Mouse (Mus musculus) forebrain, embryonic 13.5 days (tissue): ENCODE results near the gene Rft1. TPM values are rescaled to one million over a fixed set of nuclear protein-coding genes. Genes with fewer than 3 reads are reported as not detected.

Experiments
- ATAC-seq: fragments of 200-750 bp; cut with Nextera tagmentation; 2 replicates; pipeline ENCODE4 v1.8.0; 2017
- H3K27ac ChIP-seq: fragments of 300-500 bp; sonication (generic); 2 replicates; pipeline ENCODE4 v1.5.1; 2015; ENCODE audit warnings: inconsistent platforms, mild to moderate bottlenecking, moderate library complexity
- H3K27me3 ChIP-seq: fragments of 300-500 bp; sonication (generic); 2 replicates; pipeline ENCODE4 v1.6.1; 2015; ENCODE audit warnings: mild to moderate bottlenecking, inconsistent platforms
- H3K36me3 ChIP-seq: fragments of 300-500 bp; sonication (generic); 2 replicates; pipeline ENCODE4 v1.6.1; 2015; ENCODE audit warnings: mild to moderate bottlenecking, inconsistent platforms; ENCODE audit not compliant: poor library complexity, severe bottlenecking
- H3K4me1 ChIP-seq: fragments of 300-500 bp; sonication (generic); 2 replicates; pipeline ENCODE4 v1.6.1; 2015; ENCODE audit warnings: inconsistent platforms
- H3K4me2 ChIP-seq: fragments of 300-500 bp; sonication (generic); 2 replicates; pipeline ENCODE4 v1.6.1; 2015; ENCODE audit warnings: inconsistent platforms, mild to moderate bottlenecking, moderate library complexity
- H3K4me3 ChIP-seq: fragments of 300-500 bp; sonication (generic); 2 replicates; pipeline ENCODE4 v1.5.1; 2015; ENCODE audit warnings: mild to moderate bottlenecking, inconsistent platforms
- H3K9ac ChIP-seq: fragments of 300-500 bp; sonication (generic); 2 replicates; pipeline ENCODE4 v1.6.1; 2015; ENCODE audit warnings: mild to moderate bottlenecking, inconsistent platforms
- H3K9me3 ChIP-seq: fragments of 300-500 bp; sonication (generic); replicated peaks from 2 replicates; pipeline ENCODE4 v1.6.1; 2016; ENCODE audit warnings: inconsistent platforms
- WGBS: fragments of 180-500 bp; shearing (Covaris S2); methylation state at CpG from one replicate; pipeline ENCODE4 v1.1.7; 2015; 5-methylcytosine and 5-hydroxymethylcytosine counted together
- polyA plus RNA-seq: library from polyadenylated mRNA; unstranded; fragments of >200 nt; fragmentation: Nextera tagmentation; extraction: Ambion mirVana; gene quantifications from 2 replicates; pipeline ENCODE4 v1.2.1, GENCODE M21; 2015

The Rft1 gene
- polyA plus RNA-seq, 1 experiment from 2014 or later = 8.8 TPM

DNA sequence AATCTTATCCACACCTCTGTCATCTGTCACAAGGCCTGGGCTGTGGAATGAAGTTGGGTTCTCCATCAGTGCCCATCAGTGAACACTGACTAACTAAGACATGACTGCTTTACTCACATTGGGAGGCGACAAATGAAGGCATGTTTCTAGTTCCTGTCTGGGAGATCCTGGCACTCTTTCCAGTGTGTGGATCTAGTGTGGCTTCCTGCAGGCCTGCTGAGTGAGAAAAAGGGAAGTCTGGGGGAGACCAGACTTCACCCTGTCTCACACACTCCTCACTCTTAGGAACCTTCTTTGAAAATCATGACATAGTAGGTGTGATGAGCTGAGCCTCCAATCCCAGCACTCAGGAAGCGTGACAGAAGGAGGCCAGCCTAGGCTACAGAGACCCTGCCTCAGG lies 40.6 kb downstream of the Rft1 start:
- 92% methylated on average over 2 of the region's 2 CpGs for WGBS
- H3K27ac ChIP-seq = no peak overlapping the region

DNA sequence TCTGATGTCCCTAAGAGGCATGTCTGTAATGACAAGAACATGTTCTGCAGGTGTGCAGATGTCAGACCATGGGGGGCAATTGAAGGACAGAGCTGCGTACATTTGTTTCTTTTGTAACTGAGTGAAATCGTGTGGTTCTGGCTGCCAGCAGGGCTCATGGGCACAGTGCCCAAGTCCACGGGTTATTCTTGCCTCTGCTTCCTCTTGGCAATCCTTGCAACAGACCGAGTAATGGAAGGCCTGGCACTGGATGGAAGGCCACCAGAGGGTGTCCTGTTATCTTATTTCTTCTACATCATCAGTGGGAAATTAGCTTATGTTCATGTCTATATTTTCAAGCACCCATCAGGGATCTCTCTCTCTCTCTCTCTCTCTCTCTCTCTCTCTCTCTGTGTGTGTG lies 41.4 kb downstream of the Rft1 start:
- H3K4me1 ChIP-seq = peaks cover 19% of the 10 kb centered on the region; the same call in 1 of the 2 replicates
- H3K4me3 ChIP-seq = no peak overlapping the region
- no peak overlapping the region for H3K4me2 ChIP-seq
- H3K9ac ChIP-seq = no peak overlapping the region
- H3K27ac ChIP-seq = no peak overlapping the region
- no peaks in the 10 kb centered on the region for H3K27me3 ChIP-seq
- WGBS = 42% methylated on average over 4 of the region's 4 CpGs
- no peaks in the 10 kb centered on the region for H3K9me3 ChIP-seq
- H3K36me3 ChIP-seq = peaks cover 7% of the 10 kb centered on the region; the same call in 1 of the 2 replicates
- ATAC-seq = no peak

More for the DNA sequence above, 40.6 kb downstream of the Rft1 start:
- H3K4me3 ChIP-seq = no peak overlapping the region
- H3K4me2 ChIP-seq = no peak overlapping the region
- H3K4me1 ChIP-seq = peaks cover 19% of the 10 kb centered on the region; the same call in 1 of the 2 replicates
- H3K36me3 ChIP-seq = peaks cover 15% of the 10 kb centered on the region
- no peak overlapping the region for H3K9ac ChIP-seq
- H3K27me3 ChIP-seq = no peaks in the 10 kb centered on the region
- no peaks in the 10 kb centered on the region for H3K9me3 ChIP-seq
- no peak for ATAC-seq

DNA sequence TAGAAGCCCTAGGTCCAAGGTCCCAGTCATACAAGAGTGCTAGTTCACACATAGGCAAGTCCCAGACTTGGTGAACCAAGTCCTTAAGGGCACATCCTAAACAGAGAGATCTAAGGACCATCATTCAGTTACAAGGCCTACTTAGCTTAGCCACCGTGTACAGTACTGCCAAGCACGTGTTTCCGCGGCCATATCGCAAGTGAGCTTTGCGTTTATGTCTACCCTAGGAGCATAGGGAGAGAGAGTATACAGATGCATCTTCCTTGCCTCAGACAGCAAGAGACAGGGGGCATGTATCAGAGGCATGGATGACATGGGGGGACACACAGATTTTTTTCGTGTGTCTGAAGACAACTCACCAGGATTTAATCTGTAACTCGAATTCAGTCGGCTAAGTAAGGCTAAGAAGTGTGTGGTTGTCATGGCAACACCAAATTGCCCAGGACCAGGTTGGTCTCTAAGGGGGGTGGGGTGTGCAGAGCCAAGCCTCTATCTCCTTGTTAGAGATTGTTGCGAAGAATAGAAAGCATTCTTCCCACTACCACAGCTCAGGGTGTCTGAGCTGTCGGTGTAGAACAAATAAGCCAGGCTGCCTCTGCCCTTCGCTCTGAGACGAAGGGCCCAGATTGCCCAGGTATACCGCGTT lies 43.4 kb downstream of the Rft1 start:
- Histone ChIP-seq H3K9ac (no peak overlapping the region), H3K27me3 (no peaks in the 10 kb centered on the region), H3K36me3 (no peaks in the 10 kb centered on the region), H3K9me3 (no peaks in the 10 kb centered on the region), H3K4me1 (peaks cover 19% of the 10 kb centered on the region; the same call in 1 of the 2 replicates), H3K27ac (0 out of 2 replicates have a peak overlapping the region, but pooled peaks have one; percentile 10), H3K4me2 (no peak overlapping the region), H3K4me3 (no peak overlapping the region)
- WGBS = 63% methylated on average over 15 of the region's 15 CpGs
- ATAC-seq = peak; percentile 41; the same call in 1 of the 2 replicates

DNA sequence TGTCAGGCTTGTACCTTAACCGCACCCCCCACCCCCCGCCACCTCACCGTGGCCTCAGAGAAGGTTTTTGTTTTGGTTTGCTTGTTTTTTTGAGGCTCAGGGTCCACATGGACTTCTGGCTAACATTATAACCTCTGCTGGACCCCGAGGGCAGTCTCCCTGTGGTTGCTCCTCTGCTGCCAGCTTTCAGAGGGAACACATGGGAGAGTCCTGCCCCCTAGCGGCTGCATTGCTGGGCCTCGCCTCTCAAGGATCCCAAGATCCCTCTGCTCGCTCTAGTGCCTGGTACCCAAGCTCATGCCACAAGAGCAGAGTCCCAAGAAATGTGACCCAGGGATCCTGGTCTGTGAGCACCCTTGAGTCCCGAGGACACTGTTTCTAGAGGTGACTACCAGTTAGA lies 45.5 kb downstream of the Rft1 start:
- Histone ChIP-seq H3K4me1 (peaks cover 19% of the 10 kb centered on the region; the same call in 1 of the 2 replicates), H3K27ac (no peak overlapping the region), H3K36me3 (no peaks in the 10 kb centered on the region), H3K4me3 (no peak overlapping the region), H3K4me2 (no peak overlapping the region), H3K9me3 (no peaks in the 10 kb centered on the region), H3K27me3 (no peaks in the 10 kb centered on the region), H3K9ac (no peak overlapping the region)
- 41% methylated on average over 8 of the region's 8 CpGs for WGBS
- ATAC-seq = no peak

DNA sequence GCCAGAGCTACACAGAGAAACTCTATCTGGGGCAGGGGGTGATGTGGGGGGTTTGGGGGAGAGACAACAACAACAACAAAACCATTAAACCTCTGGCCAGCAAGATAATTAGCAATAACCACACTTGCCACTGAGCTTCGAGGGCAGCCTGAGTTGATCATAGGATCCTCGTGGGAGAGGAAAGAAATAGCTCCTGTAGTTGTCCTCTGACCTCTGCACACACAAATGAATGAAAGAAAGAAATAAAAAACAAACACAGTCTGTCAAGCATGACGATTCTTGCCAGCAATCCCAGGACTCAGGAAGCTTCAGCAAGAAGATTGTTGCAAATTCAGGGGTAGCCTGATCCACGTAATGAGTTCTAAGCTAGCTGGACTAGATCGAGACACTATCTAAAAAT lies 48.4 kb downstream of the Rft1 start:
- no peaks in the 10 kb centered on the region for H3K36me3 ChIP-seq
- 59% methylated on average over 5 of the region's 5 CpGs for WGBS
- no peaks in the 10 kb centered on the region for H3K9me3 ChIP-seq
- no peak overlapping the region for H3K9ac ChIP-seq
- no peaks in the 10 kb centered on the region for H3K27me3 ChIP-seq
- no peak overlapping the region for H3K4me2 ChIP-seq
- ATAC-seq = no peak
- no peak overlapping the region for H3K4me3 ChIP-seq
- peaks cover 7% of the 10 kb centered on the region; the same call in 1 of the 2 replicates for H3K4me1 ChIP-seq
- H3K27ac ChIP-seq = no peak overlapping the region

DNA sequence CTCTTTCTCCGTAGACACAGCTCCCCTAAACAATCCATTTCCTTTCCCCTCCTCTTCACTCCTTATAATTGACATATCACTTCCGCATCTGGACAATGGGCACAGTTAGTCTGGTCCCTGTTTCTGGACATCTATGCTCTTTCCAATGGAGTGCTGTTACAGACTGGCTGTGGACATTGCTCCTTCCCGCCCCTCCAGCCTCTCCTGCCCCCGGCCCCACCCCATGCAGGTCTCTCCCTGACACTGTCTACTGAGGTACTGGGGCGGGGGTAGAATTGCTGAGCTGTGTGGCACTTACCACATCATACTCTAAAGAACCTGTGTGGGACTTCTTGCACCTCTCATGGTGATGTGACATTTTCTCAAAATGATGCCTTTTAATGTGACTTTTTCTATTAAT lies 48.9 kb downstream of the Rft1 start:
- WGBS = 85% methylated on average over 5 of the region's 5 CpGs
- H3K4me2 ChIP-seq = no peak overlapping the region
- H3K4me1 ChIP-seq = 0 out of 2 replicates have a peak, but pooled peaks cover 2% of the 10 kb centered on the region
- H3K9me3 ChIP-seq = no peaks in the 10 kb centered on the region
- no peak overlapping the region for H3K4me3 ChIP-seq
- H3K9ac ChIP-seq = no peak overlapping the region
- no peaks in the 10 kb centered on the region for H3K36me3 ChIP-seq
- H3K27ac ChIP-seq = no peak overlapping the region
- H3K27me3 ChIP-seq = no peaks in the 10 kb centered on the region
- ATAC-seq = no peak

DNA sequence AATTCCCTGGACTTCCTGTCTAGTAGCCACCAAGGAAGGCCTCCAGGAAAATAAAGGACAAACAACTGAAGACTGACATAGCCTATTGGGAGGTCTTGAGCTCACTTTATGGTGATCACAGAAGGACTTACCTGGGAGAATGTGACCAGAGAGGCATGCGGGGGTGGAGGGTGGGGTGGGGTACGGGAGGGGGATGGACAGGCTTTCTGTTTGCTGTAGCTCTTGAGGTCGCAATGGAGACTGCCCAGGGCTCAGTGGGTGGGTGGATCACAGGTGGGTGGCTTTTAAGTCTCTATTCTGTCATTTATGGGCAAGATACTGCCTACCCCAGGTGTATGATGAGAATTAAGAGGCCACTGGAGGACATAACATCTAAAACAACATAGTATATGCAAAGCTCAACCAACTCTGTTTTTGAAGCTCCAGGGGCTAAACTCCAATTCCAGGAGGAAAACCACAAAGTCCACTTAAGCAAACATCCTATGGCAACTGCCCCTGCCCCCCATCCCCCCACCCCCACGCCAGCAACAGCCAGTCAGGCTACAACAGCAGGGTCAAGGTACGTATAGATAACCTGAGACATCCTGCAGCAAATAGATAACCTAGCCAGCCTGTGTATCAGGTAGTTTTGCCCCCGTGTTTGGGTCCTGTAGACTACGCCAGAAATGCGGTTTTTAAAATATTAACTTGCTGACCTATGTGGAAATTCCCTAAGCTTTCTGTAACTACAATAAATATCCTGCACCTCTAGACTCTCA lies 50.1 kb downstream of the Rft1 start:
- H3K9ac ChIP-seq = no peak overlapping the region
- no peaks in the 10 kb centered on the region for H3K36me3 ChIP-seq
- H3K9me3 ChIP-seq = no peaks in the 10 kb centered on the region
- no peak overlapping the region for H3K4me2 ChIP-seq
- ATAC-seq = no peak
- H3K27ac ChIP-seq = no peak overlapping the region
- H3K4me3 ChIP-seq = no peak overlapping the region
- no peaks in the 10 kb centered on the region for H3K4me1 ChIP-seq
- no peaks in the 10 kb centered on the region for H3K27me3 ChIP-seq
- WGBS = 90% methylated on average over 8 of the region's 8 CpGs

DNA sequence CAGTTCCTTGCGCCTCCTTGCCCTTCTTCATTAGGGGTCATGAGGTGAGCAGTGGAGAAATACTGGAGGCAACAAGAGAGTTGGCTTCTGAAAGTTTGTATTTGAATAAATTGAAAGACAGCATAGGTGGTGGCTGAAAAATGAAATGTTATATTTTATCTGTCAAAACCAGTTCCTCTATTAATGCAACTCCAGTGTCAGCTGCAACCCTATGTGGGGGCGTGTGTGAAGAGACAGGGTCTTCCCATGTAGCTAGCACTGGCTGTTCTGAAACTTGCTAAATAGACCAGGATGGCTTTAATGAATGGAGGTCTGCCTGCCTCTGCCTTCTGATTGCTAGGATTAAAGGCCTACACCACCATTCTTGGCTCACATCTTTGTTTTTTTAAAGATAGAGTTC lies 57.7 kb downstream of the Rft1 start:
- ATAC-seq = no peak
- no peak overlapping the region for H3K27ac ChIP-seq
- no peak overlapping the region for H3K4me2 ChIP-seq
- H3K27me3 ChIP-seq = 0 out of 2 replicates have a peak, but pooled peaks cover 6% of the 10 kb centered on the region
- no peaks in the 10 kb centered on the region for H3K36me3 ChIP-seq
- 95% methylated on average over 2 of the region's 2 CpGs for WGBS
- peaks cover 9% of the 10 kb centered on the region for H3K4me1 ChIP-seq
- no peak overlapping the region for H3K9ac ChIP-seq
- H3K9me3 ChIP-seq = no peaks in the 10 kb centered on the region
- no peak overlapping the region for H3K4me3 ChIP-seq

DNA sequence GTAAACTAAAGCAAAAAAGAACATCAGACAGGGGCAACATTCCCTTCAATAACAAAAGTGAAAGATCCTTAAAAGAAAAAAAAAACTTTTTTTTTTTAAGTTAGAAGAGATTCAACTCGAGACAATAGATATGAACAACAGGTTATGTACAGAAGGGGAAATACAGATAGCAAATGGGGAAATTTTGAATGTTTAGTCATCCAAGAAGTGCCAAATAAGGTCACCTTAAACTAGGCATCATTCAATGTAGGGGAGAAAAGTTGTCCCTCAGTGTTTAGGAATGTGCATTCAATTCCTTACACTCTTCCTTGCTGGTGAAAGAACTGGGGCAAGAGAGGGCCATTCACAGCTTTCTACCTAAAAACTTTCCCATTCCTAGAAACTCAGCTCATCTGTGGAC lies 59.6 kb downstream of the Rft1 start:
- no peak for ATAC-seq

DNA sequence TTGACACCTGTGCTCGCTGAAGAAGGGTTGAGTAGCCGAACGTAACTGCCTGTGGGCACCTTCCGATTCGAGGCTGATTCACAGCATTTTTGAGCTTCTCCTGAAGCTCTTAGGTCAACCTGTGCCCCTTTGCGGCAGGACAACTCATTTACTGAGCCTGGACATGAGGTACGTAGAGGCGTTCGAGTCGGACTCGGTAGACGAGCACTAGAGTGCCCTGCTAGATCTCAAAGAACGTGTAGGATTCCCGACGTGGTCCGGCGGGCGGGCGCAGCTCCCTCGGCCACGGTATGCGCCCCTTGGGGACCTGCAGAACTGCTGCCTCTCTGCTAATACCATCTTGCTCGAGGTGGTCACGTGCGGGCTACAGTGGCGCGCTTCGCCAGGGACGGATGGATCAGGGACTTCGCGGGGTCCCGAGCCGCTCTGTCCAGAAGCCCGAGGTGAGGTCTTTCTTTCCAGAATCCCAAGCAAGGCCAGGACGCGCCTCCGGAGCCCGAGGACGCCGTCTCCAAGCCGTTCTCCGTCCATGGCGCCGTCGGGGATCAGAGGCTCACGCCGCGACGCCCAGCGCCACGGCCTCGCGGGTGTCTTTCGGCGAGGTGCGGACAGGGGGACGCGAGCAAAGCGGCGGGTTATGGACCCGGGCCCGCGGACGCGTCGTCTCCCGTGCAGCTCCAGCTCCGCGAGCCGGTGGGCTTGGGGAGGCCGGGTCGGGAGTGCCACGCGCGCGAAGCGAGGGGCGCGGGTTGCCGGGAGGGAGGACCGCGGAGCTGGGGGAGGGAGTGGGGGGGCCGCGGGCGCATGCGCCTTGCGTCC lies 60.8 kb downstream of the Rft1 start, which contains the start of gene Sfmbt1:
Gene Sfmbt1 (plus strand): TSS at position 51 of the 819 bp plus-strand sequence.
- H3K36me3 ChIP-seq = no peaks in the 10 kb centered on the region
- H3K27ac ChIP-seq = peak within 1 kb of the TSS; percentile 95
- no peaks in the 10 kb centered on the region for H3K9me3 ChIP-seq
- peaks cover 20% of the 10 kb centered on the region for H3K4me1 ChIP-seq
- WGBS = 2% methylated on average over 73 of the region's 87 CpGs
- H3K9ac ChIP-seq = peak within 1 kb of the TSS; percentile 93
- peak; percentile 74 for ATAC-seq
- H3K4me2 ChIP-seq = peak within 1 kb of the TSS; percentile 66
- H3K4me3 ChIP-seq = peak within 1 kb of the TSS; percentile 97
- H3K27me3 ChIP-seq = 0 out of 2 replicates have a peak, but pooled peaks cover 6% of the 10 kb centered on the region

More for the DNA sequence above, 59.6 kb downstream of the Rft1 start:
- 0 out of 2 replicates have a peak, but pooled peaks cover 6% of the 10 kb centered on the region for H3K27me3 ChIP-seq
- peaks cover 18% of the 10 kb centered on the region for H3K4me1 ChIP-seq
- H3K9me3 ChIP-seq = no peaks in the 10 kb centered on the region
- no peak overlapping the region for H3K9ac ChIP-seq
- no peak overlapping the region for H3K27ac ChIP-seq
- no peak overlapping the region for H3K4me2 ChIP-seq
- H3K4me3 ChIP-seq = no peak overlapping the region
- no peaks in the 10 kb centered on the region for H3K36me3 ChIP-seq
- WGBS = 89% methylated on average over 1 of the region's 1 CpGs

DNA sequence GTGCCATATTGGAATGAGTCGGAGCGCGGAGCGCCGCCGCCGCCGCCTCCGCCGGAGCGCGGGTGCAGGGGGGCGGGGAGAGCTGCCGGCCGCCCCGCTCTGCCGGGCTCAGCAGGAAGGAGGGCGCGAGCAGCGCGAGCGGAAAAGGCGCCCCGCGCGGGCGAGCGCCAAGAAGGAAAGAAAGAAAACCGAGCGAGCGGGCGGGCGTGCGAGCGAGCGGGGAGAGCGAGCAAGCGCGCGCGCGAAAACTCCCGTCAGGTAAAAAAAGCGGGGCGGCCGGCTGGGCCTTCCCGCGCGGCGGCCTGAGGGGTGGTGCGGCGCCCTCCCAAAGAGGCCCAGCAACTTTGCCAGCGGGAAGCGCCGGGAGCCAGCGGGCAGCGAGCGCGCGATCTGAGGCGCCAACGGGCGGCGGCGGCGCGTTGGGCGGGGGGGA lies 61.5 kb downstream of the Rft1 start:
- Histone ChIP-seq H3K4me3 (peak overlapping the region; percentile 97), H3K27me3 (0 out of 2 replicates have a peak, but pooled peaks cover 6% of the 10 kb centered on the region), H3K4me1 (peaks cover 20% of the 10 kb centered on the region), H3K9me3 (no peaks in the 10 kb centered on the region), H3K27ac (peak overlapping the region; percentile 95), H3K4me2 (peak overlapping the region; percentile 66), H3K36me3 (no peaks in the 10 kb centered on the region), H3K9ac (peak overlapping the region; percentile 93)
- peak; percentile 91 for ATAC-seq
- 0% methylated on average over 54 of the region's 68 CpGs for WGBS
